Mouse (Mus musculus): ENCODE data around the gene Pank2.
"Not testable (repeated sequence)": the region's sequence is repeated elsewhere in the genome, so short reads cannot be mapped to it uniquely, and the experiment has no call there.

Gene Pank2

DNA sequence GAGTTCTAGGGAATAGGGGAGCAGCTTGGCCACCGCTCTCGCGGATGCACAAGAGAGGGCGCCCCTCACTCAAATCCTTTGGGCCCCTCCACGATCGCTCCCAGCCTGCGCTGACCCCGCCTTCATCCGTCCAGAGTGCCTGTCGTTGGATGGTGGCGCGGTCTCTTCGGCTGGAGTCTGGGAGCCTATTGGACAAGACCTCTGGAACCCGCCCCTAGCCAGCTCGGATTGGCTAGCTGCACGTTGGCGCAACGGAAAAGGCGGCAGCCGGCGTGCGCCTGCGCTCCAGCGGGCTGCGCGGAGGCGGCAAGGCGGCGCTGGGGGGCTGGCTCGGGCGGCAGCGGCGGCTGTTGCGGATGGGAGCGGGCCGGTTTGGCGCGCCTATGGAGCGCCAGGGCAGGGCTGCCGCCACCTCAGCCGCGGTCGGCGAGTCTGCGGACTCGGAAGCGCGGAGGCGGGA lies at the start of gene Pank2:
Gene Pank2 (plus strand): TSS at position 283 of the 460 bp plus-strand sequence.
- peak; percentile 98 for DNase-seq (ENCODE audit: low spot score)

DNA sequence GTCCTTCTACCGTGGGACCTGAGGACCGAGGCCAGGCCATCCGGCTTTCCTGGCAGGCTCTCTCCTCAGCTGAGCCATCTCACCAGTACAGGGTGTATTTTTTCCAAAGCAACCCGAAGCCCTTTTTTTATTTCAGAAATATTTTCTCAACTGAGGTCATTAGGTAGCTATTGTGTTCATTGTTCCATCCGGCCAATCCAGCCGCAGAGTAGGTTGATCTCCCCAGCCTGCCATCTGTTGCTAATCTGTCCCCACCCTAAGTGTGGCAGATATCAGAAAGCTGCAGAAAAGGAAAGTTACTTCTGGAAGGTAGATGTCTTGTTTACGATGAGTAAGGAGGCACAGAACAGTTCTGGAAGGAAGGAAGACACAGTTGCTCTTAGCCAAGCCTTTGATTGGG lies 48.5 kb upstream of the Pank2 start:
- DNase-seq (ENCODE audit: low spot score), result no peak

DNA sequence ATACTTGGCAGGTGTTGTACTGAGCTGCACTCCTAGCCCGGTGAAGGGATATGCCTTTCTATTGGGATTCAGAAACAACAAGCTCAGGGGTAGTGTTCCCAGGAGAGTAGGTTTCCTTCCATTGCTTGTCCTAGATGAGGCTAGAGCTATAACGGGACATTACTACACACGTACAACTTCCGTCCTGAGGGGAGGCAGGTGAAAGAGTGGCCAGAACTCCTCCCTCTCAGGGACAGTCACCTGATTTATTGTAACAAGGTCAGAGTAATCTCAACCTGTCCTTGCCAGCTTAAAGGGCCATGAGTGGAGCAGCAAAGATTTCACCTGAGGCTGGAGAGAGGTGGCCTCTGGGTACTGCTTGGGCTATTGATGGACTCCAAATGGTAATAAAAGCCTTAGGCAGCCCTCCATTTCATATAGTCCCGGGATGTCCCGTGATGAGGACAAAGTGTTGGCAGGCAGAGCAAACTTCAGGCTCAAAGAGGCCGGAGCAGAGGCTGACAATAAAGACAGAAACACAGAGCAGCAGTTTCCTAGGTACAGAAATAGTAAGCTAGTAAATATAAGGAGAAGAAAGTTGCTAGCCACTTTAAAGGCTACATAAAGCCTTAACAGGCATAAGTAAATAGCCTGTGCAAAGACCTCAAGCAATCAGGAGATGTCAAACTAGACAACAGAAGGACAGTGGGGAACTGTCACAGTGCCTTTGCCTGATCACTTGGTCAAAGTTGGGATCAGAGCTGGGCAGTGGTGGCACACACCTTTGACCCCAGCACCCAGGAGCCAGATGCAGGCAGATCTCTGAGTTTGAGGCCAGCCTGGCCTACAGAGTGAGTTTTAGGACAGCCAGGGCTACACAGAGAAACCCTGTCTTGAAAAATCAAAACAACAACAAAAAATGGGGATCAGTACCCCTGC lies 46.1 kb upstream of the Pank2 start:
- DNase-seq (ENCODE audit: low spot score), result no peak

DNA sequence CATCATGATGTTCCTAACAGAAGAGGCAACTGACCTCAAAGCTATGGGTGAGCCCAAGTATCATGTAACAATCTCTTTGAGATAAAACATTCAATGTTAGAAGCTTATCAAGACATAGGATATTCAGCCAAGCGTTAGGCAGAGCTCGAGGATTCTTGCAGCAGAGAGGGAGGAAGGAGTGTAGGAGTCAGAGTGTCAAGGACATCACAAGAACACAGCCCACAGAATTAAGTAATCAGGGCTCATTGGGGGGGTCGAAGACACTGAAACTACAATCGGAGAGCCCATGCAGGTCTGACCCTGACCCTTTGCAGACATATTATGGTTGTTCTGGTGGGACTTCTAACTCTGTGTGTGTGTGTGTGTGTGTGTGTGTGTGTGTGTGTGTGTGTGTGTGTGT lies 42.3 kb upstream of the Pank2 start:
- DNase-seq (ENCODE audit: low spot score), result no peak

DNA sequence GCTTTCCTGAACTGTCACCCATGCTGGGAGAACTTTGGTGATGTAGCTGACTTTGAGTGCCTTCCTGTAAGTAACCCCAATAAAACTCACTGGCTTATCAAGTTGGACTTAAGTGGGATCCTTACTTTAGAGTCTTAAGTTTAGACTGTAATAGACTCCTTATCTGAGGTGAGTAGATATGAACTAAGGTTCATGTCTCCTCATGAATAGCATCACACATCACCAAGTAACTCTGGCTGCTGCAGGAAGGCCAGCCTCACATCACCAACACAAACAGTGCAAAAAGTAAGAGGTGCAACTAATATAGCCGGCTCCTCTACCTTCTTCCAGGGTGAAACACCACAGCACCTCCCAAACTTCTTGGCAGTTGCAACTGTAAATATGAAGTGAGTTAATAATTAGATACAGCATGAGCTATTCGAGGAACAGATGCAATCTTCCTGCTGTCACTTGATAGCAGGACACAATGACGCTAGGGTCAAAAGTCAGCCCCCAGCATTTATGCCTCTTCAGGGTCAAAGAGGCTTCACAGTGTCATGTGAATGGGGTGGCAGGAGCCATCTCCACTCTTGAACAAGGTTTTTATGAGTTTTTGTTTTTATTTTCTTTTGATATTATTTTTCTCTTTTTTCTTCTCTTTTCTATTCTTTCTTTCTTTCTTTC lies 40.3 kb upstream of the Pank2 start:
- DNase-seq (ENCODE audit: low spot score), result no peak

DNA sequence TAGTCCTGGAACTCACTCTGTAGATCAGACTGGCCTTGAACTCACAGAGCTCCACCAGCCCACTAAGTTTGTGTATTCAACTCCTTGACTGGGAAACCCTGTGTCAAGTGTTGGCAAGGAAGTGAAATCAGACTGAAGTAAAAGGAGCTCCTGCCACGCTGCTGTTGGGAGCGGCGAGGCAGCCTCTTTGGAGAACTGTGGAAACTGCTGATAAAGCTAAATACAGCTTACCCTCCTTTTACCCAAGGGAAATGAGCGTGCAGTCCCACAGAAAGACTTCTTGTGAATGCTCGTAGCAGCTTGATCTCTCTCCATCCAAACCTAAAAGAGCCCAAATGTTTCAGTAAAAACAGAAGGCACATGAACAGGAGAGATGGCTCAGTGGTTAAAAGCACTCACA lies 39.7 kb upstream of the Pank2 start:
- DNase-seq (ENCODE audit: low spot score), result no peak

DNA sequence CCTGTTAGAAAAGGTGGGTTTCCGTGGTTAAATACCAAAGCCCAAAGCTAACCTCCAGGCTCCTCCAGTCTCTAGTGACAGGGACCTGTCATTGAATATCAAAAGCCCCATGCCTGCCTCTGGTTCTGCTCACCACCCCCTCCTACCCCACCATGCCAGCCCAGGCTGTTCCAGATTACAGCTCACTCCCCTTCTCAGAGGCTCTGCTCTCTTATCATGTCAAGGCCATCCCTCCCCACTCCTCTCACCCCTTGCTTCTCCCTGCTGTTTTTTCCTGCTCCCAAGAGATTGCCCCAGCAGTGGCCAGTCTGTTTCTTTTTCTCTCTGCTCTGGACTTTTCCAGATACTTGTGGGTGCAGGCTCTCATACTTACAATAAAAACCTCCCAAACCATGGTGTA lies 38.7 kb upstream of the Pank2 start:
- DNase-seq (ENCODE audit: low spot score), result no peak

DNA sequence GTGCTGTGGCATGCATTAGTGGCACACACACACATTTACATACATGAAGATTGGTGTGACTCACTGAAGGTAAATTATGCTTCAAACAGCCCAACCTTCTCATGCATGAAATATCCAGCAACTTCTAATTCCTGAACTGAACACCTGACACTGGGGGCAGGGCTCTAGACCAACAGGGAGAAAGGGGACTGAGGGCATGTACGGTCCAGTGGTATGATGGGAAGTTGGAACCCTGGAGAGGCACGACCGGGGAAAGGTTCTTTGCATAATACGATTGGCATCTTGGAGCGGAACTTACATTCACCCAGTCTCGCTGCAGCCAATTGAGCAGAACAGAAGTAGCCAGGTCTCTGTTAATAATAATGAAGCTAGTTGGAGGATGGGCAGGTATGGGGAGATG lies 37.1 kb upstream of the Pank2 start:
- no peak for DNase-seq (ENCODE audit: low spot score)

DNA sequence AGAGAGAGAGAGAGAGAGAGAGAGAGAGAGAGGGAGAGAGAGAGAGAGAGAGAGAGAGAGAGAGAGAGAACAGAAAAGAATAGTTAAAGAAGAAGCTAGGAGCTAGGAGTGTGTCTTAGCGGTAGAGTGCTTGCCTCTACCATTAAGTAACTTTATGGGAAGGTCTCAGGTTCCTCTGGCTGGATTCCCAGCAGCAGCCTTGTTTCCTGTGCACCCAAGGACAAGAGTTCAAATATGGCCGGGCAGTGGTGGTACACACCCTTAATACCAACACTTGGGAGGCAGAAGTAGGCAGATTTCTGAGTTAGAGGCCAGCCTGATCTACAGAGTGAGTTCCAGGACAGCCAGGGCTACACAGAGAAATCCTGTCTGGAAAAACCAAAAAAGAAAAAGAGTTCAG lies 35.6 kb upstream of the Pank2 start:
- not testable (repeated sequence) for DNase-seq (ENCODE audit: low spot score)

DNA sequence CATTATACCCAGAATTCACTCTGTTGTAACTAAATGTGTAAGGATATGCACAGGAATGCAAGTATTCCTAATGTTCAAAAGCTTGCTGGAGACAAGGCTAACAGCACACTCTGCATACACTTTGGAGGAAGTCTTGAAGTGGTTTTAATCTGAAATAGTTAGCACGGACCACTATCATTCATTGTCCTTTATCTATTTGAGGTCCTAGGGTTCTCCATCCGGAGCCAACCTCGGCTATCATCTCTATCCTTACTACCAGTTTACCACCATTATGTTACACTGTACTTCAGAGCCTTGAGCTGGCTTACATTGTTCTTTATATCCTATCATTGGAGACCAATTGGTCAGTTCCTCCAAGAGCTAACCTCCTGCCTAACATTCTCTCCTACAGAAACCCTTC lies 35.1 kb upstream of the Pank2 start:
- no peak for DNase-seq (ENCODE audit: low spot score)

DNA sequence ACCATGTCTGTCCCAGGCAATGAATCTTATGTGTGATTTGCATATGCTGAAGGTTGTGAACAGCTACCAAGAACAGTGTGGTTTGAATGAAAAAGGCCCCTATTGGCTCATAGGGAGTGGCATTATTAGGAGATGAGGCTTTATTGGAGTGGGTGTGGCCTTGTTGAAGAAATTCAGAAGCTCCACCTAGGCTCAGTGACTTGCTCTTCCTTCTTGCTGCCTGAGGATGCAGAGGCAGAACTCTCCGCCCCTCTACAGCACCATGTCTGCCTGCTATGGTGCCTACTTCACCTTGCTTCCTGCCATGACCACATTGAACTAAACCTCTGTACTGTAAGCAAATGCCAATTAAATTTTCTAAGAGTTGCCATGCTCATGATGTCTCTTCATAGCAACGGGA lies 29.7 kb upstream of the Pank2 start:
- no peak for DNase-seq (ENCODE audit: low spot score)

DNA sequence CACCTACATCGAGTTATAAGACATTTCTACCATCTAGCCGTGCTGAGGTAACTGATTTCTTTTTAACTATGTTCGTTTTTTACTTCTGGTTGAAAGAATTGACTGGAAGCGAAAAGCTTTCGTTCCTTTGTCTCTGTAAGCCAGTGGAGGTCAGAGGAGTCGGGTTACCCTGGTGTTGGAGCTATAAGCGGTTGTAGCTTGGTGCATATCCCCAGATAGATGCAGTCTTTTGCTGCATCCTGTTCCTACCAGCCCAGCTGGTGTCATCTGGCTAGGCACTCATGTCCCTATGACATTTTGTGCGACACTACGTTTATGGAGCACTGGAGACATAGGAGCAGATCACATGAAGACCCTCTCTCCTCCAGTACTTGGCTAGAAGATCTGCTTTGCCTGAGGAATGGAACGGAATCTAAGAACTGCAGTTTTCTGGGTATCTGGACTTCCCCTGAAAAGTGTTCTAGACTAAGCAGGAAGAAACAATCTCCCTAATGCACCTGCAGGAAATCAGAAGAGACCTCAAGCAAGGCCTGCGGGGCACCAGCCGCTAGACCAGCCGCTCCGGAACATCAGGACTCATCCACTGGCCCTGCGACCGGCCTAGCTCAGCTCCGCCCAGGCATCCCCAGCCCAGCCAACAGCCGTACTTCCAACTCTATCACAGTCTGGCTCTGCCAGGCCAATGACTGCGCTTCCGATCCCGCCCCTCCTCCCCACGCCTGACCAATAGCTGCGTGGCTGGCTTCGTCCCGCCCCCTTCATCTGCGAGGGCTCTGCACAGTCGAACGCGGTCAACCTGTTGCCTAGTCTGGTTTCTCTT lies 28.8 kb upstream of the Pank2 start, which contains the start of gene Mavs:
Gene Mavs (plus strand): TSS at position 757 of the 820 bp plus-strand sequence.
- DNase-seq (ENCODE audit: low spot score), result peak; percentile 97

DNA sequence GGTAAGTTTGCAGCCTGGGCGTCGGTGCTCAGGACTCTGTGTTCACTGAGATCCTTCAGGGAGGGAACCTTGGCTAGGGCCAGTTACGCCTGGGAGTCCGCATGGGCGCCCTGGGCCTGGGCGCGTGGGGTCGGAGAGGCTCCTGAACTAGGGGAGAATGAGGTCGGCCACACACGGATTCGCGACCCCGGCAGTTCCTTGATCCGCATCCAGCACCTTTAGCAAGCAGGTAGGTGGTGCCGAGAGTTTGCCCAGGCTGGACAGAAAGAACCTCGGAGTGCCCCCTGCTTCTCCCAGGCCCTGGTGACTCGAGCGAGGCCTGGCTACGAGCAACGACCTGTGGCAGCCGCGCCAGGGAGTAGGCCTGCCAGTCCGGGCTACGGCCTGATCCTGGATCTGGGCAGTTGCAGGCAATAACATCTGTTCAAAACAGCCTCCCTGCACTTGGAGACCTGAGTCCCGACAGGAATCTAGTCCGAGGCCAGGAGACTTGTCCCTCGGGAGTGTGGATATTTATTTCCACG lies 28.1 kb upstream of the Pank2 start:
- no peak for DNase-seq (ENCODE audit: low spot score)

DNA sequence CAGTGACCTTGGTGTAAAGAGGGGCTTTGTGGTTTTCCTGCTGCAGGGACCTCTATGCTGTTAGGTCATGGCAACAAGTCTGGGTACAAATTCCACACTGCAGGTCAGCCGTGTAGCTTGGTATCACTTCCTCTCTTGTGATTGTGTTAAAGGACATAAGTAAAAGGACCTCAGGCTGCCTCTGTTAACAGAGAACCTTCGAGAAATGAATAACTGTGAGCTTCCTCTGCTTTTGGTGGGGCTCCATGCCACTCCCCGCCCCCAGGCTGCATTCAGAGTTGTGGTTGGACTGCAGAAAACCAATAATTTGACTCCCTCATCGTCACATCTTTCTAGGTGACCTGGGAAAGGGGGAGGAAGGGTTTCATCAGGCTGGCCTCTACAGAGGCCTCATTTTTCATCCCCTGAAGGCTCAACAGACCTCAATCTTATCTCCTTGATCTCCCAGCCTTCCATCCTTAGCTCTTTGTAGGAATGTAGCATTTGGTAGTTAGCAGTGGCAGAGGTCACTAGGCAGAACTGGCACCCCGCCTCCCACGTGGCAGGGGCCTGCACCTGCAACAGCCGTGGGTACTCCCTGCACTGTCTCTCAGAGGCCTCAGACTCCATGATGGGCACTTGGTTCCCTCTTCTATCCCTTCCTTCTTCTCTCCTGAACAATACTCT lies 27.2 kb upstream of the Pank2 start:
- no peak for DNase-seq (ENCODE audit: low spot score)

DNA sequence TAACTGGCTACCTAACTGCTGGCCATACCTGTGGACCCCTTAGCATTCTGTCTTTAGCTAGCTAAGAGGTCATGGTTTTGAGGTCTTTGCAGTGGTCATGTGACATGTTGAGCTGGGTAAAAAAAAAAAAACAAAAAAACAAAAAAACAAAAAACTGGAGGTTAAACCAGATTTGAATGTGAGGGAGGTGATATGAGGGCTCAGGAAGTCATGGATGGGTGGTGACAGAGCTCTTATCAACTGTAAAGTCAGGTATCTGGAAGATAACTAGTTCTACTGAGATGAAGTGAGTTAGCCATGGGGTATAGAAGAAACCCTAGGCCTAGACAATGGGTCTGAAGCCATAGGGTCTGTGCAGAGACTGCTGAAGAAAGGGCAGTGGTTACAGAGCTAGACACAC lies 20.1 kb upstream of the Pank2 start:
- DNase-seq (ENCODE audit: low spot score), result no peak

DNA sequence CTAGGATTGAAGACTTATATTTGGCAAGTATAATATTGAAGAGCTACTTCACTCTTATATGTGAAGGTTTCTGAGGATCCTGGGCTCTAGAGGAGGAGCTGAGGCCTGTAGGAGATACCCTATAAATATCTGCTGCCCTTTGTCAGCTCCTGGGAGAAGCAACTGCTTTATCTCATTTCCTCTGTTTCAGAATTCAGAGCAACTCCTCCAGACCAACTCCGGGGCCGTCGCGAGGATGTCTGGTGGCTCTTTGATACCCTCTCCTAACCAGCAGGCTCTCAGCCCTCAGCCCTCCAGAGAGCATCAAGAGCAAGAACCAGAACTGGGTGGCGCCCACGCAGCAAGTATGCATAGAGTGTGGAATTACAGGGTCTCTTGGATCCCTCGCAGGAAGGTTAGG lies 19.4 kb upstream of the Pank2 start:
- DNase-seq (ENCODE audit: low spot score), result no peak

DNA sequence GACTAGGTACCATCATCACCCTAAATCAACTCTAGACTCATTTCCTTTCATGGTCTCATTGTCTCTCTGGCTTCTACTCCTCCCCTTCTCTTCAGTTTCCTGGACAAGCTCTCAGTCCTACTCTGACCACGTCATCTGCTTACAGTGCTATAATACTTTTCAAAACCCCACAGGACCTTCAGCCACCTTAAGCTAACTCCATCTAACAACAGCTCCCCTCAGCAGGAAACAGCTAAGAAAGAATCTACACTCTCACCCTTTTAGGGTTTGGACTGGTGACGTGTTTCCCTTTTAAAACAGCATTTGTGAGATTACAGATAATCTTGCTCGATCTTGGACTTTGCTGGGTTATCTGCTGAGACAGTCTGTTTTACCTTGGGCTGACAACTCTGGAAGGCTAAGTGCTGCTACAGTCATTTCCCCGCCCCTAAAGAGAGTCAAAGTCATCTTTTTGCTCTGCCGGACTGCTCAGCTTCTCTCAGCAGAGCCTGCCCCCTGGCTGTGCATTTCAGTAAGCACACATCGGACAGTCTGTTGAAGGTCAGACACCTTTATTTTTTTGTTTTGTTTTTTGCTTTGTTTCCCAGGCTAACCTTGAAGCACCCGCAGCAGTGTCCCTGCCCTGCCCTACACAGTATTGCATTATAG lies 8.5 kb upstream of the Pank2 start:
- DNase-seq (ENCODE audit: low spot score), result peak; percentile 78

DNA sequence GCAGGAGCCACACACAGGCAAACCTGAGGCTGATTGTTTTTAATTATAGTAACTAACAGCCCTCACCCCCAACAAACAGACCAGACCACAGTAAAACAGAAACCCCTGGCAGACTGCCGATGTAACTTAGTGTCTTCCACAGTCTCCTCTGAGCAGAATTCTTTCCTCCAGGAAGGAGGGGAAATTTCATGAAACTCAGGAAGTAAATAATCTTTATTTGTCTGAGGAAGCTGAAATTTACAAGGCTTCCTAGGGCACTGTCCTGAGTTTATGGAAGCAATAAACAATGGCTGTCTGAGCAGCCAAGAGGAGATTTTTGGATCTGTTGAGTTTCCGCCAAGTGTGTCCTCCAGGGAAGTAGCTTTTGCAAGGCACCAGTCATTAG lies 8.0 kb upstream of the Pank2 start:
- no peak for DNase-seq (ENCODE audit: low spot score)

DNA sequence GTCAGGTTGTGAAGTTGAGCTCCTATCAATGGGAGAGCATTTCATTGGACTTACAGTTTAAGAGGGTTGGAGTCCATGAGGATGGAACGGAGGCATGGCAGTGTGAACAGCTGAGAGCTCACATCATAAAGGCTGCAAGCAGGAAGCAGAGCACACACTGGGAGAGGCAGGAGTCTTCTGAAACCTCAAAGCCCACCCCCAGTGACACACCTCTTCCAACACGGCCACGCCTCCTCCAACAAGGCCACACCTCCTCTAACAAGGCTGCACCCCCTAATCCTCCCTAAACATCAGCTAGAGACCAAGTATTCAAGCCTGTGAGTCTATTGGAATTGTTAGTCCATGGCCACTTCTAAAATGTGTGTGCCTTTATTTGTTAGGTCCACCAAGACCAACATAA lies 6.6 kb upstream of the Pank2 start:
- no peak for DNase-seq (ENCODE audit: low spot score)

DNA sequence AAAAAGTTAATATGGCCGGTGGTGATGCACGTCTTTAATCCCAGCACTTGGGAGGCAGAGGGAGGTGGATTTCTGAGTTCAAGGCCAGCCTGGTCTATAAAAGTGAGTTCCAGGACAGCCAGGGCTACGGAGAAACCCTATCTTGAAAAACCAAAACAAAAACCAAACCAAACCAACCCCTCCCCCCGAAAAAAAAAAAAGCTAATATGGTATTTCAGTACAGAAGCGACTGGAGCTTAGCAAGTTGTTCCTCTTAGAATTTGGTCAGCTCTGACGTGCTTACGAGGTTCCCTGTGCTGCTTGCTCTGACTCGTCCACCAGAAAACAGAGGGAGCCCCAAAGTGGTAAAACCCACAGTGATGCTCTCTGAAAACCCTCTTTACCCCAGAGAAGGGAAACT lies 3.6 kb upstream of the Pank2 start:
- DNase-seq (ENCODE audit: low spot score), result no peak
